Mouse (Mus musculus): ENCODE measurements around the gene Mcm10.

Mcm10 gene

GRCm38 (mm10) chr2:5032665-5033064 is 20.1 kb upstream of the Mcm10 start:
- DNase-seq (ENCODE audit: low spot score): no peak

GRCm38 (mm10) chr2:5031215-5031614 is 18.6 kb upstream of the Mcm10 start:
- DNase-seq (ENCODE audit: low spot score): no peak

- no peak for DNase-seq (ENCODE audit: low spot score)
Observed at GRCm38 (mm10) chr2:5029808-5030207, 17.2 kb upstream of the Mcm10 start.

GRCm38 (mm10) chr2:5028047-5028446 is 15.5 kb upstream of the Mcm10 start:
- DNase-seq (ENCODE audit: low spot score): no peak

- no peak for DNase-seq (ENCODE audit: low spot score)
Observed at GRCm38 (mm10) chr2:5027057-5027456, 14.5 kb upstream of the Mcm10 start.

GRCm38 (mm10) chr2:5025162-5025733 is 12.7 kb upstream of the Mcm10 start:
- DNase-seq (ENCODE audit: low spot score): no peak

- no peak for DNase-seq (ENCODE audit: low spot score)
Observed at GRCm38 (mm10) chr2:5023699-5024399, 11.3 kb upstream of the Mcm10 start.

GRCm38 (mm10) chr2:5023275-5023674 is 10.7 kb upstream of the Mcm10 start:
- DNase-seq (ENCODE audit: low spot score): no peak

- no peak for DNase-seq (ENCODE audit: low spot score)
Observed at GRCm38 (mm10) chr2:5019708-5020107, 7.1 kb upstream of the Mcm10 start.

- no peak for DNase-seq (ENCODE audit: low spot score)
Observed at GRCm38 (mm10) chr2:5016922-5017321, 4.3 kb upstream of the Mcm10 start.

- DNase-seq (ENCODE audit: low spot score): no peak
Observed at GRCm38 (mm10) chr2:5015527-5015926, 2.9 kb upstream of the Mcm10 start.

GRCm38 (mm10) chr2:5014616-5015015 is 2.0 kb upstream of the Mcm10 start:
- no peak for DNase-seq (ENCODE audit: low spot score)

- DNase-seq (ENCODE audit: low spot score): no peak
Observed at GRCm38 (mm10) chr2:5011898-5012490, 597 bp downstream of the Mcm10 start.

GRCm38 (mm10) chr2:5007107-5007506 is 5.5 kb downstream of the Mcm10 start:
- DNase-seq (ENCODE audit: low spot score): no peak

- no peak for DNase-seq (ENCODE audit: low spot score)
Observed at GRCm38 (mm10) chr2:5001266-5001665, 11.3 kb downstream of the Mcm10 start.

- no peak for DNase-seq (ENCODE audit: low spot score)
Observed at GRCm38 (mm10) chr2:4998905-4999304, 13.7 kb downstream of the Mcm10 start.

GRCm38 (mm10) chr2:4996421-4996824 is 16.2 kb downstream of the Mcm10 start:
- DNase-seq (ENCODE audit: low spot score): no peak

GRCm38 (mm10) chr2:4995646-4996045 is 16.9 kb downstream of the Mcm10 start:
- DNase-seq (ENCODE audit: low spot score): no peak

GRCm38 (mm10) chr2:4994436-4994835 is 18.2 kb downstream of the Mcm10 start:
- no peak for DNase-seq (ENCODE audit: low spot score)

GRCm38 (mm10) chr2:4993584-4993983 is 19.0 kb downstream of the Mcm10 start:
- DNase-seq (ENCODE audit: low spot score): no peak

GRCm38 (mm10) chr2:4988826-4989424 is 23.7 kb downstream of the Mcm10 start:
- DNase-seq (ENCODE audit: low spot score): no peak

GRCm38 (mm10) chr2:4987388-4988180 is 25.0 kb downstream of the Mcm10 start:
- no peak for DNase-seq (ENCODE audit: low spot score)
